Mouse (Mus musculus) liver, embryonic 12.5 days (tissue): ENCODE results near the gene Brk1. TPM values are rescaled to one million over a fixed set of nuclear protein-coding genes. Genes with fewer than 3 reads are reported as not detected.

Experiments
- ATAC-seq: fragments of 200-750 bp; cut with Nextera tagmentation; 2 replicates; pipeline ENCODE4 v1.8.0; 2017; ENCODE audit warnings: moderate number of reproducible peaks, mild to moderate bottlenecking, moderate library complexity
- H3K27ac ChIP-seq: fragments of 300-500 bp; sonication (generic); 2 replicates; pipeline ENCODE4 v1.5.1; 2016; ENCODE audit warnings: mild to moderate bottlenecking
- H3K27me3 ChIP-seq: fragments of 300-500 bp; sonication (generic); replicated peaks from 2 replicates; pipeline ENCODE4 v1.6.1; 2016; ENCODE audit warnings: mild to moderate bottlenecking, moderate library complexity
- H3K36me3 ChIP-seq: fragments of 300-500 bp; sonication (generic); 2 replicates; pipeline ENCODE4 v1.6.1; 2016; ENCODE audit warnings: mild to moderate bottlenecking, moderate library complexity
- H3K4me1 ChIP-seq: fragments of 300-500 bp; sonication (generic); 2 replicates; pipeline ENCODE4 v1.6.1; 2016
- H3K4me2 ChIP-seq: fragments of 300-500 bp; sonication (generic); 2 replicates; pipeline ENCODE4 v1.6.1; 2016; ENCODE audit warnings: mild to moderate bottlenecking, moderate library complexity
- H3K4me3 ChIP-seq: fragments of 300-500 bp; sonication (generic); 2 replicates; pipeline ENCODE4 v1.5.1; 2016; ENCODE audit warnings: mild to moderate bottlenecking, moderate library complexity
- H3K9ac ChIP-seq: fragments of 300-500 bp; sonication (generic); 2 replicates; pipeline ENCODE4 v1.6.1; 2016; ENCODE audit warnings: mild to moderate bottlenecking, moderate library complexity
- H3K9me3 ChIP-seq: fragments of 300-500 bp; sonication (generic); replicated peaks from 2 replicates; pipeline ENCODE4 v1.6.1; 2016; ENCODE audit warnings: mild to moderate bottlenecking, moderate library complexity
- WGBS: fragments of 180-500 bp; shearing (Covaris S2); methylation state at CpG from one replicate; pipeline ENCODE4 v1.1.7; 2016; ENCODE audit not compliant: insufficient replicate concordance; 5-methylcytosine and 5-hydroxymethylcytosine counted together
- polyA plus RNA-seq: library from polyadenylated mRNA; unstranded; fragments of >200 nt; fragmentation: Nextera tagmentation; extraction: Ambion mirVana; gene quantifications from 2 replicates; pipeline ENCODE4 v1.2.1, GENCODE M21; 2016

The Brk1 gene
- polyA plus RNA-seq, 1 experiment from 2014 or later = 109 TPM

DNA sequence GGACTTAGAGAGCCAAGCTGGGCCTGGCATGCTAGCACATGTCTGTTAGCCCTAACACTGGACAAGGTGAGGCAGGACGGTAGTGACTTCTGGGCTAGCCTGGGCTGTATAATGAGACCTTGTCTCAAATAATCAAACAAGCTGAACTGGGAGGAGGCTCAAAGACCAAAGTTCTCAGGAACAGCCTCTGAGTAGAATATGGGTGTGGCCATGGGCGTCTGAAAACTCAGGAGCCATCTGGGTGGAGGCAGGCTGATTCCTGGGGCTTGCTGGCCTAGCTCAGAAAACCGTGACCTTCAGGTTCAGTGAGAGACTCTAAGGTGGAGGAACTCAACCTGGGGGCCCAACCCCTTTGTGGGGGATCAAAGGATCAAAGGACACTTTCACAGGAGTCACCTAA lies 47.1 kb downstream of the Brk1 start:
- Histone ChIP-seq H3K36me3 (0 out of 2 replicates have a peak, but pooled peaks cover 16% of the 10 kb centered on the region), H3K9ac (peak overlapping the region; percentile 40; the same call in 1 of the 2 replicates), H3K4me3 (no peak overlapping the region), H3K27ac (peak overlapping the region; percentile 15; the same call in 1 of the 2 replicates), H3K4me2 (peak overlapping the region; percentile 22), H3K27me3 (no peaks in the 10 kb centered on the region), H3K4me1 (peaks cover 48% of the 10 kb centered on the region), H3K9me3 (no peaks in the 10 kb centered on the region)
- 43% methylated on average over 3 of the region's 3 CpGs for WGBS
- ATAC-seq = peak; percentile 75

DNA sequence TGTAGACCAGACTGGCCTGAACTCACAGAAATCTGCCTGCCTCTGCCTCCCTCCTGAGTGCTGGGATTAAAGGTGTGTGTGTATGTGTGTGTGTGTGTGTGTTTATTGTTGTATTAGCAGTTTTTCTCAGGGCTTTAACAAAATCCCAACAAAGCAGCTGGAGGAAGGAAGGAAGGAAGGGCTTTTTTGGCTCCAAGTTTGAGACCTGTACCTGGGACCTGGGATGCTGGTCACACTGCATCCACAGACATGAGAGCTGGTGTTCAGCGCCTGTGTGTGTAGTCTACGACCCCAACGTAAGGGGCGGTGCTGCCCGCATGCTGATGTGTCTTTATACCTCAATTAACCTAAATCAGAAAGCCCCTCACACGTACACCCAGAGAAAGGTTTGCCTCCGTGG lies 49.0 kb downstream of the Brk1 start:
- Histone ChIP-seq H3K36me3 (0 out of 2 replicates have a peak, but pooled peaks cover 4% of the 10 kb centered on the region), H3K27ac (no peak overlapping the region), H3K4me2 (no peak overlapping the region), H3K9me3 (no peaks in the 10 kb centered on the region), H3K9ac (no peak overlapping the region), H3K27me3 (no peaks in the 10 kb centered on the region), H3K4me3 (no peak overlapping the region), H3K4me1 (peaks cover 45% of the 10 kb centered on the region)
- WGBS = 80% methylated on average over 7 of the region's 7 CpGs
- no peak for ATAC-seq

DNA sequence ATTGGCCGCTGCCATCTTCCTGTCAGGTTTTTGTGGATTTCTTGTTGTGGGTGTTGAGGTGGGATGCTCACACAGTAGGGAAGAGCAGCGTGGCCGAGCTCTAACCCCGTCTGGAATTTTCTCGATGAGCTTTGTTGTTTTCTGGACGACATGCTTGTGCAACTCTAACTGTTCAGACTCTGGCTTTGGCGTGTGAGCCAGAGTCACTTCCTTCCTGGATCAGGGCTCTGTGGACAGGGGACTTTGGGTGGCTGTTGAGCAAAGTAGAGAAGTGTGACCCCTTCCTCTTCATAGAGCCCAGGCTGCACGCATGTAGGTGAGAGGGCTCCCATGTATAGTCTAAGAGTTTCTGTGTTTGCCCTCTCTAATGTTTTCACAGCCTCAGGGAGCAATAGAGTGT lies 49.5 kb downstream of the Brk1 start:
- peaks cover 41% of the 10 kb centered on the region for H3K4me1 ChIP-seq
- no peak overlapping the region for H3K9ac ChIP-seq
- no peaks in the 10 kb centered on the region for H3K27me3 ChIP-seq
- H3K9me3 ChIP-seq = no peaks in the 10 kb centered on the region
- 33% methylated on average over 8 of the region's 8 CpGs for WGBS
- ATAC-seq = no peak
- no peak overlapping the region for H3K4me2 ChIP-seq
- H3K4me3 ChIP-seq = no peak overlapping the region
- 0 out of 2 replicates have a peak, but pooled peaks cover 4% of the 10 kb centered on the region for H3K36me3 ChIP-seq
- no peak overlapping the region for H3K27ac ChIP-seq

DNA sequence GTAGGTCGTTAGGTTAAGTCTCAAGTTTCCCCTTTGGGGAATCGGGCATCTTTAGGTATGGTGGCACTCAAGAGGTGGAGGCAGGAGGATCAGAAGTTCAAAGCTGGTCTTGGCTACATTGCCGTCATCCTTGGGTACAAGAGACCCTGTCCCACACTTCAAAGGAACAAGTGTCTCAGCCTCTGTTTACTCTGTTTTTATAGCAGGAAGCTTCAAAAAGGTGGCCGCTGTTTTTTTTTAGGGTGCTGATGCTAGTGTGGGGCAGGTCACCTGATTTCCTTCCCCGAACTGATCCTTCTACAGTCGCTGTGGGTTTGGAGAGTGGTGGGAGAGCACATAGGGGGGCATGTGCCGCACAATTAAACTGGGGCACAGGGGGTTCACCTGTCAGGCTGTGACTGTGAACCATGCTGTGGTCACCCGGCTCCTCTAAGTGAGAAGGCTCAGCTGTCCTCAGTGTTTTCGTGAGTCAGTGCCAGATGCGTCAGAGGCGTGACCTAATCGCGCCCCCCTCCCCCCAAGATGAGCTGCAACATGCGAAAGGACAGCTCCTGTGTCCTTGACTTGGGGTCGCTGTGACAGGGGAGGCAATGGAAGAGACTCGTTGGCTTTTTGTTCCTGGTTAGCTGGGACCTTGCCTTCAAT lies 50.3 kb downstream of the Brk1 start:
- H3K4me3 ChIP-seq = no peak overlapping the region
- H3K27me3 ChIP-seq = no peaks in the 10 kb centered on the region
- ATAC-seq = no peak
- no peak overlapping the region for H3K4me2 ChIP-seq
- no peaks in the 10 kb centered on the region for H3K9me3 ChIP-seq
- 0 out of 2 replicates have a peak, but pooled peaks cover 4% of the 10 kb centered on the region for H3K36me3 ChIP-seq
- no peak overlapping the region for H3K9ac ChIP-seq
- peaks cover 43% of the 10 kb centered on the region for H3K4me1 ChIP-seq
- H3K27ac ChIP-seq = no peak overlapping the region
- 65% methylated on average over 16 of the region's 16 CpGs for WGBS

DNA sequence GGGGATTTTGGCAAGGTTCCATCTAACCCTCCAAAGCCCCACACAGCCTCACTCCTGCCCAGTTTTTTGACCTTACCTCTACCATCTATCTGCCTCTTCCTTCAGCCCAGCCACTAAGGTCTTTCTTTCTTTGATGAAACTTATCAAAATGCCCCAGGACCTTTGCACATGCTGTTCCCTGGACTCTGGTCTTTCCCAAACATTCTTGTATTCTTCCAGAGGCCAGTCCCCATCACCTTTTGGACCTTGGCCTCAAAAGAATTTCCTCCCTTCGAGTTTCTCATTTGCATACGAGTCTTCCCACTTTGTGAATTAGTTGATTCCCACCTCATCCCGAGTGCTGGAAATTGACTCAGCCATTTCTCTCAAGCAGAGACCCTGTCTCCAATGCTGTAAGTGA lies 50.9 kb downstream of the Brk1 start:
- Histone ChIP-seq H3K27me3 (no peaks in the 10 kb centered on the region), H3K4me2 (no peak overlapping the region), H3K36me3 (0 out of 2 replicates have a peak, but pooled peaks cover 4% of the 10 kb centered on the region), H3K9me3 (no peaks in the 10 kb centered on the region), H3K27ac (no peak overlapping the region), H3K4me3 (no peak overlapping the region), H3K9ac (no peak overlapping the region), H3K4me1 (peaks cover 44% of the 10 kb centered on the region)
- WGBS = 81% methylated on average over 3 of the region's 3 CpGs
- ATAC-seq = no peak

DNA sequence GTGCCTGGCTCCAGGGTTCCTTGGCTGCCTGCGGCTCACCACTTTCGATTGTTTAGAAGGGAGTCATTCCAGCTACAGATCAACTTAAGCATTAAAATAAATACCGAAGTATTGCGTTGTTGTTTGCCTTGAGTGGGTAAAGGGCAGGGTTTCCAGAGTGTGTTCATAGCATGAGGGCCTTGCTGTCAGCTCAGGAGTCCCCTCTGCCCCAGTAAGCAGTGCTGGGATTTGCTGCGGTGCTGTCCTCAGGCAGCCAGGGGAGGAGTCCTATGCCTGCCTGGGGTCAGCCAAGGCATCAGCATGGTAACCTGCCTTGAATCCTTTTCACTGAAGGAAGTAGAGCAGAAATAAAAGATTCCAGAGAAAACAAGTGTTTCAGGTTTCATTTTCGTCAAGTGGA lies 52.3 kb downstream of the Brk1 start:
- 82% methylated on average over 6 of the region's 6 CpGs for WGBS
- Histone ChIP-seq H3K4me3 (no peak overlapping the region), H3K27ac (no peak overlapping the region), H3K4me2 (no peak overlapping the region), H3K36me3 (0 out of 2 replicates have a peak, but pooled peaks cover 4% of the 10 kb centered on the region), H3K9me3 (no peaks in the 10 kb centered on the region), H3K4me1 (peaks cover 48% of the 10 kb centered on the region), H3K9ac (no peak overlapping the region), H3K27me3 (no peaks in the 10 kb centered on the region)
- ATAC-seq = no peak

DNA sequence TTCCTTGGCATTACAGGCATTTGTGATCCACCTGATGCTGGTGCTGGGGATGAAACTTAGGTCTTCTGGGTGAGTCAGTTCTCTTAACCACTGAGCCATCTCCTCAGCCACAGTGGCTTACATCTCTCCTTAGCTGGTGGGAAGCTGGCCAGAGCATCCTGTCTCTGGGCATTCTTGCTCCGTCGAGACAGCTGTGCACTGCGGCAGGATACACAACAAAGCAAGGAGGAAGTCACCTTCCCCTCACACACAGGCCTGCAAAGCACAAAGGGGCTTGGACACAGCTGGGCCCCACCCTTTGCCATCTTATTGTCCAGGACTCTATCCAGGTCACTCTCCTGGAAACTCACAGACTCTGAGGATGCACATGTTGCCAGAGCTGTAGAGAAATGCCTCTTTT lies 53.7 kb downstream of the Brk1 start:
- Histone ChIP-seq H3K4me2 (no peak overlapping the region), H3K4me3 (no peak overlapping the region), H3K4me1 (peaks cover 43% of the 10 kb centered on the region), H3K36me3 (peaks cover 10% of the 10 kb centered on the region), H3K27me3 (no peaks in the 10 kb centered on the region), H3K27ac (no peak overlapping the region), H3K9ac (no peak overlapping the region), H3K9me3 (peaks cover 5% of the 10 kb centered on the region)
- WGBS = 30% methylated on average over 3 of the region's 3 CpGs
- ATAC-seq = no peak

DNA sequence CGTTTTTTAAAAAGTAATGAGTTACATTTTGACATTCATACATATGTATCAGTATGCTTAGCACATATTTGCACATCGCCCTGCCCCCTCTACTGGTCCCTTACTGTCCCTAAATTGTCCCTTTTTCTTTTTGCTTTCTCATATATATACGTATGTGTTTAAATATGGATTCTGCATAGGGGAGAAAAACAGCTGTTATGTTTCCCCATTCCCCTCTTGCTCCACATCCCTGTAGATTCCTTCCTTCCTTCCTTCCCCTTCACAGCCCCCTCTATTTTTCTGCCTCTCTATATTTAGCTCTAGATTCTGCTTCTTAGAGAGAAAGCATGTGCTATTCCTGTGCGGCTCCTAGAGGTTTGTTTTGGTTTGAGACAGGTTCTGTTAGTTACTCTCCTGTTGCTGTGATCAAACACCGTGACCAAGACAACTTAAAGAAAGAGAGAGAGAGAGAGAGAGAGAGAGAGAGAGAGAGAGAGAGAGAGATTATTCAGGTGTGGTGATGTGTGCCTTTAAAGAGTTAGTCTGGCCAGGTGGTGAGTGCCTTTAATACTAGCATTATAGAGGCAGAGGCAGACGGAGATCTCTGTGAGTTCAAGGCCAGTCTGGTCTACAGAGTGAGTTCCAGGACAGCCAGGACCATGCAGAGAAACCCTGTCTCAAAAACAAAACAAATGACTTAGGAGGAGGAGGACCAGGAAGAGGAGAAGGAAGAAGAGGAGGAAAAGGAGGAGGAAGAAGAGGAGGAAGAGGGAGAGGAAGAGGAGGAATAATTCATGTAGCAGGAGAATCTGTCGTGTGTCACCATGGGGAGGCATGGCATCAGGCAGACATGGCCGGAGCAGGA lies 55.3 kb downstream of the Brk1 start:
- H3K36me3 ChIP-seq = peaks cover 7% of the 10 kb centered on the region
- H3K27ac ChIP-seq = peak overlapping the region; percentile 22; the same call in 1 of the 2 replicates
- ATAC-seq = no peak
- peaks cover 5% of the 10 kb centered on the region for H3K9me3 ChIP-seq
- H3K4me2 ChIP-seq = no peak overlapping the region
- WGBS = 63% methylated on average over 8 of the region's 8 CpGs
- no peak overlapping the region for H3K9ac ChIP-seq
- peaks cover 35% of the 10 kb centered on the region for H3K4me1 ChIP-seq
- no peak overlapping the region for H3K4me3 ChIP-seq
- H3K27me3 ChIP-seq = no peaks in the 10 kb centered on the region

DNA sequence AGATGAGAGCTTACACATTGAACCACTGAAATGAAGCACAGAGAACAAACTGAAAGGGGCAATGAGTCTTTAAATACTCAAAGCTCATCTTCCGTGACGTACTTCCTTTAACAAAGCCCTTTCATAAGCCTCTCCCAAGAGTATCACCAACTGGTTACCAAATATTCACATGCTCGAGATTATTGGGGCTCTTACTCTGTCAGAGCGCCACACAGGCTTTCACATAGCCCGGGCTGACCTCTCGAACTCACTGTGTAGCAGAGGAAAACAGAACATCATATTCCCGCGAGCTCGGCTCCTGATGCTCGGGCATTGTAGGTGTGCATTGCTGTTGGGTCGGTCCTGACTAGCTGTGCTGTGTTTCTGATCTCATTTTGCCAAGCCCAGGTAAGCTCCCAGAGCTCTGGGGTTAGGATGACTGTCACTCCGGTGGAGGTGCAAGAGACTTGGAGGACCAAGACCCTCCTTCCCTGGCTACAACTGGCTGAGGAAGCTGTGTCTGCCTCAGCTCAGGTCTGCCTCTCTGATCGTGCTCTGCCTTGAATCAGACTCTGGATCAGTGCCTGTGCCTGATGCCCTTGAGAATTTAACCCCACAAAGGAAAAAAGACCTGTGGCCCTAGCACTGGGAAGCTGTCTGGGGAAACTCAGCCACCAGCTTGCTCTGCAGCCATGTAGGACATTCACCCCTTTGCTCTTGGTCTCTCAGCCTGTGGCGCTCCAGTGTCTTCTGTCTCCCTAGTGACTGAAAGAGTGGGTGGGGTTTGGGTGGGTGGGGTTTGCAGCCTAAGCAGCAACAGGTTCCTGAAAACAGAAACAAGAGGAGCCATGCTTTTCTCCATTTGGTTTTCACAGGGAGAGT lies 56.1 kb downstream of the Brk1 start:
- Histone ChIP-seq H3K4me3 (no peak overlapping the region), H3K4me2 (no peak overlapping the region; the same call in 1 of the 2 replicates), H3K27ac (0 out of 2 replicates have a peak overlapping the region, but pooled peaks have one; percentile 3), H3K9ac (no peak overlapping the region), H3K36me3 (peaks cover 7% of the 10 kb centered on the region), H3K9me3 (peaks cover 5% of the 10 kb centered on the region), H3K4me1 (peaks cover 32% of the 10 kb centered on the region), H3K27me3 (no peaks in the 10 kb centered on the region)
- no peak for ATAC-seq
- 65% methylated on average over 14 of the region's 14 CpGs for WGBS

DNA sequence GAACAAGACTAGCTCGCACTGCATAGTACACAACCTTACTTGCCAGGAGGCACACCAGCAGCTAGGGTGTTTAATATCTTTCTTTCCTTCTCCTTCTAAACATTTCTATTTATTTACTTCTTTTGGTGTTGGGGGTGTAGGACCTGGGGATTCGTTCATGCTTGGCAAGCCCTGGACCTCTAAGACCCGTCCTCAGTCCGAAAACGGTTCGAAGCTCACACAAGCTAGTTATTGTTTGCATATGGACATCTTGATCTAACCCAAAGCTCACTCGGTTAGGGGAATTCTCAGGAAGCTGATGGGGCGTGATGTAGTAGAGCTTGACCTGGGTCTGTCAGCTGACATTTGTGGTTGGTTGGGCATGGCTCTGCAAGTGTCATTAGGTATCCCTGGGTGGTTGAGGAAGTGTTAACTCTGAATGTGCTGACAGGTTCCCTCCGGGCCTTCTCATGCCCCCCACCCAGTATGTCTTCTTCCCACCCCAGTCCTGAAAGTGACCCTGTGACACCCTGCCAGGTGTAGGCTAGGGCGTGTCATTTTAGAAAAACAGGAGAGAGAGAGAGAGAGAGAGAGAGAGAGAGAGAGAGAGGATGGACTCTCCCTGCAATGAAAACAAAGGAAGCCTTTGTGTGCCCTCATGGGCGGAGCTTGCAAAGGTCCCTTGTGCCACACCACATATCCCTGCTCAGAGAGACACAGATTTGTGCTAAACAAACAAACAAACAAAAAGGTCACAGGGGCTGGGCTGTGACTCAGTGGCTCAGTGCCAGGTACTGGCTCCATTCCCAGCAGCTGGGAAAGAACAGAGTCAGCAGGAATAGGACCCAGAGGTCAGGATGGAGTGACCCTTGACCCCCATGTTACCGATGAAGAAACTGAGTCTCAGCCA lies 57.0 kb downstream of the Brk1 start:
- H3K9me3 ChIP-seq = peaks cover 5% of the 10 kb centered on the region
- H3K9ac ChIP-seq = no peak overlapping the region
- H3K27ac ChIP-seq = peak overlapping the region; percentile 3; the same call in 1 of the 2 replicates
- ATAC-seq = 0 out of 2 replicates have a peak, but pooled peaks have one; percentile 18
- H3K4me1 ChIP-seq = peaks cover 38% of the 10 kb centered on the region
- no peak overlapping the region for H3K4me3 ChIP-seq
- H3K36me3 ChIP-seq = peaks cover 7% of the 10 kb centered on the region
- H3K27me3 ChIP-seq = no peaks in the 10 kb centered on the region
- 50% methylated on average over 12 of the region's 12 CpGs for WGBS
- no peak overlapping the region; the same call in 1 of the 2 replicates for H3K4me2 ChIP-seq
